Mouse (Mus musculus) cerebellum, adult 9-10 months (tissue): ENCODE results near the gene Tnfrsf17.
"Not testable (repeated sequence)": the region's sequence is repeated elsewhere in the genome, so short reads cannot be mapped to it uniquely, and the experiment has no call there.

ENCODE experiments used
- DNase-seq: peaks from one replicate; pipeline ENCODE4 v3.0.0; 2022

Gene Tnfrsf17

DNA sequence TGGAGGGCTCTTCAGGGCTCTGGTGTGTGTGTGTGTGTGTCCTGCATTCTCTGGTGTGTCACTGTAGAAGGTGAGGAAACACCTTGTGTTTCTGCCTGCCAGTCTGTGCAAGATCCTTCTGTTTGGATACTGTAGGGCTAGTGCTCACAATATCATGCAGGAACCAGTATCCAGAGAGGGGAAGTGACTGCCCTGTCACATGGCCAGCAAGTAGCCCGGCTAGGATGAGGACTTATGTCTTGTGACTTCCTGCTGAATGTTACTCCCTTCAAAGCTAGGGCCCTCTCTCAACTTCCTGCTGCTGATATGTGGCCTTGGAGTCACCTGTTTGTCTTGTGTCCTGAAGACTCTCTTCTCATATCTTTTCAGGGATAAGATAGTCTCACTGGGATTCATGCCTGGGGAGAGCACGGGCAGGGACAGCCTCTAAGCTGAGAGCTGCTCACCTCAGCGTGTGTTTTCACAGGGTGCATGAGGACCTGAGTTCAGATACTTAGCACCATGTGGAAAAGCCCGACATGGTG lies 29.7 kb downstream of the Tnfrsf17 start:
- no peak for DNase-seq

DNA sequence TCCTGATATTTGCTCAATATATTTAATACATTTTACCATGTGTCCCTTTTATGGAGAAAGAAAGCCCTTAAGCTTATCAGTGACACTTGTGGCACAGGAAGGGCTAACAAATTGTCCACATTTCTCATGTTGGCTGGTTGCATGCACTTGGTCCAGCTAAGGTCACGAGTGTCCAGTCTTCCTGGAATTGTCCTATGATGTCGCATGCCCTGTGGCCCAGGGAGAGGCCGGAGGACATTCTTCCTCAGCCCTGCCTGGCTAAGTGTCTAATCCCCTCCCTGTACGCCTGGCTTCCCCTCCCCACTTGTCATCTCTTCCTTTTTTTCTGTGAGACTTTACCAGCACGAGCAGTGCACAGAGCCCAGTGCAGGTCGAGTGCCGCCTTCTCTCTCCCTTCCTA lies 38.3 kb downstream of the Tnfrsf17 start:
- DNase-seq: no peak

DNA sequence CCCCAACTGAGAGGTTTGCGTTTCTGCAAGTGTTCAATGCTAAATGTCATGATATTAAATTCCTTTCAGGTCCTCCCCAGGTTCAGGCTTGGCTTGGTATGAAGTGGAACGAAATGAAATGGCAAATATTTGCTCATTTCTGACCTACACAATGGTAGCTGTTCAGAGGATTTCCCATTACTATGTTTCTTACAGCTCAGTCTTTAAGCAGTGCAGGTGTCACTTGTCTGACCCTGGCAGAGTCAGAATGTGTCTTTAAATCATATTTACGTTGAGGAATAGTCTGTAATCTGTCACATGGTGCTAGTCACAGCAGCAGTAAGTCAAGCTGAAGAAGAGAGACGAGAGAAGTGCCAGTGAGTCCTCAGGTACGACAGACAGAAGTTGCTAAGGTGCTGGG lies 45.6 kb downstream of the Tnfrsf17 start:
- no peak for DNase-seq

DNA sequence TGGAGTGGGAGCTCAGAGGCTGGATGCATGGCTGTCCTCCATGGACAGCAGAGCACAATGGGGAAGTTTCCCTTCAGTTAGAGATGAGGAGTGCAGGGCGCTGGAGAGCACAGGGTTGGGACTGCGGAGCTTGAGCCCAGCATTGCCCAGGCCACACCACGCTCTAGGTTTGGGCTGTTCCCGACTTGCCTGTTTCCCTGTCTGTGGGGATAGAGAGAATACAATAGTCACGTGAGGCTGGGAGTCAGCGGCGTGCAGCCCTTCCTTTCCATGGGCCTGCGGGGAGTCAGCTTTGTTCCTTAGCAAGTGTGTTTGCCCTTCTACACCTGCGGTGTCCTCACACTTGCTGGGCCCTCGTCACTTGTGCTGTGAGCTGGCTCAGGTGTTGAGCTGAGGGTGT lies 46.3 kb downstream of the Tnfrsf17 start:
- no peak for DNase-seq

DNA sequence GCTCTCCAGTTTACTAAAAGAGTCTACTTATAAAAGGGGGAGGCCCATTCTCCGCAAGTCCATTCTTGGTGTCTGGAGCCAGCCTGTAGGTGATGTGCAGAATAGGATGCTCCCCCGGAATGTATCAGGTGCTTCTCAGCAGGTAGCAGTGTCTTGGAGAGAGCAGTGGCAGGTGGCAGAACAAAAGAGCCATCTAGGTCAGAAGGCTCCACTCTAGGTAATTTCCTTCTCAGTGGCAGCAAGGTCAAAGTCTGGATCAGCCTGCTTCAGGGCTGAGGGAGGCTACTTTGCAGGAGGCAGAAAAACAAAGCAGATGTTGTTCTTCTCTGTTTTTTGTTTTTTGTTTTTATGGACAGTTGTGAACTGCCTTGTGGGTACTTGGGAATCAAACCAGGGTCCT lies 47.0 kb downstream of the Tnfrsf17 start:
- not testable (repeated sequence) for DNase-seq

DNA sequence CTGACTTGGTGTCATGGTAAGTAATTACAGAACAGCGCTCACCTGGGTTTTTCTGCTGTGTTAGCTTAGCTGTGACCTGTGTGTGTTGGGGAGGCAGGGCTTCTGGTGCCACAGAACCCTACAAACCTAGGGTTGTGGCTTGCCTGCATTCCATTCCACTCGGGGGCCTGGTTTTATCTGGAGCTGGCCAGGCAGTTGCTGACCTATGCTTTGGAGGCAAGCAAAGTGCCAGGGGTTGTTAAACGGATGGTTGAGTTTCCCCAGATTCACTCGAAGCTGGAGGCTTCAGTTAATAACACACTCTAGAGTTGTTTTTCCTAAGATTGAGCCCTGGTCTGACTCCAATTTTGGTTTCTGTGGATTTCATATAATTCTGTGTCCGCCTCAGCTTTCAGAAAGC lies 52.0 kb downstream of the Tnfrsf17 start:
- DNase-seq: no peak

DNA sequence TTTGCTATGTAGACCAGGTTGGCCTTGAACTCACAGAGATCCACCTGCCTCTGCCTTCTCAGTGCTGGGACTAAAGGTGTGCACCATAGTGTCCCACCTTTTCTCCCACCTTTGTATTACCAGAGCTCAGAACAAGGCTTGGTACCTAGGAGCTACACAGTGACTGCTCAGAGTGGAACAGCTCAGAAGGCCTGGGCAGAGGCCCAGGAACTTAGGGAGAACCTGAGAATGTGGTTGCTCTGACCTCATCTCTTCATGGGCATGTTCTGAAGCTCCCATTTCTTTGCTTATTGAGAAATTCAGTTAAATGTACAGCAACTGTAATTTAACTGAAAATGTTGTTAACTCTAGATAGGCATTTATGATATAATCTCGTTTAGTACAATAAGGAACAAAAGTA lies 53.2 kb downstream of the Tnfrsf17 start:
- DNase-seq: no peak

DNA sequence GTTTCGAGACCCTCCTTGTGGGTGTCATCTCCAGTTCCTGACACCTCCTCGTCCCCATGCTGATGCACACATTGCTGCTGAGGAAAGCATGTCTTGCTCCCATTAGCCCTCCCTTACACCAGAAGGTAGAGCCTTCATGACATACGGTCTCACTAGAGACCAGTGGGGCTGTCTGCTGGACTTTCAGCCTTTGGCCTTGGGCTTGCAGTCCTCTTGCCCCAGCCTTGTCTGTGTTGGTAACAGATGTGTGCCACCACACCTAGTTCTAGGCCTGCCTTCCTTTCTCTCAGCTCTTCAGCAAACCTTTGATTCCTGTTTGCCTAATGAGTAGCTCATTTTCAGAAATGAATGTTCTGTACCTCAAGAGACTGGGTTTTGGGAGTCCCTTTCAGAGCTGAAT lies 54.8 kb downstream of the Tnfrsf17 start:
- DNase-seq: no peak

DNA sequence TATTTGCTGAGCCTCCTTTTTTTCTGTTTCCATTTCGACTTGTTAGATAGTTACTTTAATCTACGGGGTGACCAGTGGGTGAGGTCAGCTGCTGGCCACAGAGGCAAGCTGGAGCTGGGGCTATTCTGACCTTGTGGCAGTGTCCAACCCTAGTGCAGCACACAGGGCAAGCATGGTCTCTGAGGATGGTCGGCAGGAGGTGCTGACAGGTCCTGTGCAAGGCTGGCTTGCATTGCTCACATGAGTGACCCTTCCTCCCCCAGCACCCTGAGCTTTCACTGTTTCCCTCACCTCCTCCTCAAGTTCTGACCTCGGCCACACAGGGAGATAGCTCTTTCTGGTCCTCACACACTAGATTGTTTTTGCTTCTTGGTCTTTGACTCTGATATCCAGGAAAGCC lies 55.5 kb downstream of the Tnfrsf17 start:
- no peak for DNase-seq

DNA sequence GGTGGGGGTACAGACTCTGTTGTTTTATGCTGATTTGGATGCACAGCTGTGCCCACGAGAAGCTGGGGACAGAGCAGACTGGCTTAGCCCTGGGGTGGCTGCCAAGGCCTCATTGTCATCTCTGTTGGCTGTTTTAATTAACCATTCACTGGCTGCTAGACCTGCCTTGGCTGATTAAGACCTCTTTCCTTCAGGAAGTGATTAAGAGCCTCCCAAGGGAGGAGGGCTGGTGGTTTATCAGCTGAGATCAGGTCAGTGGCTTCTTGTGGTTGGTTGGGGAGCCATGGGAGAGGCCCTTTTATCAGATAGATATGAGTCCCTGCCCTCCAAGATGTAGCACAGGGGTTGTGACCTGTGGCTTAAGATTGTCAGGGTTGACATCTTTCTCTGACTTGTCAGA lies 56.0 kb downstream of the Tnfrsf17 start:
- no peak for DNase-seq
